Mouse (Mus musculus): ENCODE measurements around the gene Ilf3. TPM values are rescaled to one million over a fixed set of nuclear protein-coding genes. Genes with fewer than 3 reads are reported as not detected.

The Ilf3 gene
- polyA plus RNA-seq, 1 experiment: 157 TPM

- peak overlapping the region; percentile 90 for H3K27ac ChIP-seq (ENCODE audit: control insufficient read depth, insufficient read depth, low read length)
- peaks cover 64% of the 10 kb centered on the region for H3K4me1 ChIP-seq (replicated peaks; ENCODE audit: control insufficient read depth, insufficient read depth, low read length)
- TF ChIP-seq POLR2A (IDR thresholded peaks at IDR 0.05; ENCODE audit: control insufficient read depth, extremely low read depth, insufficient read depth, low read length, poor library complexity) (no peak), CTCF (IDR thresholded peaks at IDR 0.05; ENCODE audit: borderline replicate concordance, control insufficient read depth, extremely low read depth, insufficient read depth, low read length, poor library complexity) (no peak)
- no peaks in the 10 kb centered on the region for H3K27me3 ChIP-seq (ENCODE audit: control insufficient read depth, insufficient read depth, low read length)
- DNase-seq: peak; percentile 78
- WGBS: 6% methylated on average over 7 of the region's 7 CpGs
- no peaks in the 10 kb centered on the region for H3K36me3 ChIP-seq (ENCODE audit: control insufficient read depth, insufficient read depth, low read length)
- no peak overlapping the region for H3K4me3 ChIP-seq (ENCODE audit: control insufficient read depth, insufficient read depth, low read length)
These were observed 68.3 kb downstream of the Ilf3 start for GRCm38 (mm10) chr9:21435777-21436635.

DNA sequence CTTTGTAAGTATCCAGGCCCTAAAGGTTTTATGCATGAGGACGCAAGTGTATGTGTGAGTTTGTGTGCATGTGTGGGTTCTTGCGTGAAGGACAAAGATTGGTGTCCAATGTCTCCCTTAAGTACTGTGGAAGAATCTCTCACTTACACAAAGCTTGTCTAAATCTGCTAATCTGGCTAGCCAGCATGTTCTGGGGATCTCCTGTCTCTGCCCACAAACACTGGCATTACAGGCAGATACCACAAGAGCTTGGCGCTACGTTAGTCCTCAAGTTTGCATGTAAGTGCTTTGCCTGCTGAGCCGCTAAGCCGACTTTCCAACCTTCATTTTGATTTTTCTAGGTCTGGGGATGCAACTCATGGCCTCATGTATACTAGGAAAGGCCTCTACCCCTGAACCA, 69.9 kb downstream of the Ilf3 start:
- no peaks in the 10 kb centered on the region for H3K36me3 ChIP-seq (ENCODE audit: control insufficient read depth, insufficient read depth, low read length)
- H3K27me3 ChIP-seq (ENCODE audit: control insufficient read depth, insufficient read depth, low read length): no peaks in the 10 kb centered on the region
- no peak for DNase-seq
- peaks cover 61% of the 10 kb centered on the region for H3K4me1 ChIP-seq (replicated peaks; ENCODE audit: control insufficient read depth, insufficient read depth, low read length)
- H3K4me3 ChIP-seq (ENCODE audit: control insufficient read depth, insufficient read depth, low read length): no peak overlapping the region
- TF ChIP-seq POLR2A (IDR thresholded peaks at IDR 0.05; ENCODE audit: control insufficient read depth, extremely low read depth, insufficient read depth, low read length, poor library complexity) (no peak), CTCF (IDR thresholded peaks at IDR 0.05; ENCODE audit: borderline replicate concordance, control insufficient read depth, extremely low read depth, insufficient read depth, low read length, poor library complexity) (no peak)
- 96% methylated on average over 6 of the region's 6 CpGs for WGBS
- H3K27ac ChIP-seq (ENCODE audit: control insufficient read depth, insufficient read depth, low read length): 0 out of 2 replicates have a peak overlapping the region, but pooled peaks have one; percentile 2

- DNase-seq: no peak
- H3K36me3 ChIP-seq (ENCODE audit: control insufficient read depth, insufficient read depth, low read length): no peaks in the 10 kb centered on the region
- H3K4me3 ChIP-seq (ENCODE audit: control insufficient read depth, insufficient read depth, low read length): no peak overlapping the region
- H3K27ac ChIP-seq (ENCODE audit: control insufficient read depth, insufficient read depth, low read length): no peak overlapping the region
- TF ChIP-seq POLR2A (IDR thresholded peaks at IDR 0.05; ENCODE audit: control insufficient read depth, extremely low read depth, insufficient read depth, low read length, poor library complexity): no peak
- 48% methylated on average over 3 of the region's 3 CpGs for WGBS
- H3K4me1 ChIP-seq (replicated peaks; ENCODE audit: control insufficient read depth, insufficient read depth, low read length): peaks cover 59% of the 10 kb centered on the region
- H3K27me3 ChIP-seq (ENCODE audit: control insufficient read depth, insufficient read depth, low read length): no peaks in the 10 kb centered on the region
These were observed 70.5 kb downstream of the Ilf3 start for GRCm38 (mm10) chr9:21438219-21438618.

- DNase-seq: no peak
- WGBS: 92% methylated on average over 3 of the region's 3 CpGs
- H3K36me3 ChIP-seq (ENCODE audit: control insufficient read depth, insufficient read depth, low read length): no peaks in the 10 kb centered on the region
- no peak overlapping the region for H3K4me3 ChIP-seq (ENCODE audit: control insufficient read depth, insufficient read depth, low read length)
- H3K4me1 ChIP-seq (replicated peaks; ENCODE audit: control insufficient read depth, insufficient read depth, low read length): peaks cover 52% of the 10 kb centered on the region
- no peak overlapping the region for H3K27ac ChIP-seq (ENCODE audit: control insufficient read depth, insufficient read depth, low read length)
- no peaks in the 10 kb centered on the region for H3K27me3 ChIP-seq (ENCODE audit: control insufficient read depth, insufficient read depth, low read length)
- no peak for TF ChIP-seq POLR2A (IDR thresholded peaks at IDR 0.05; ENCODE audit: control insufficient read depth, extremely low read depth, insufficient read depth, low read length, poor library complexity)
These were observed 71.8 kb downstream of the Ilf3 start for GRCm38 (mm10) chr9:21439456-21439855.

GRCm38 (mm10) chr9:21439914-21440313, 72.2 kb downstream of the Ilf3 start:
- no peak overlapping the region for H3K4me3 ChIP-seq (ENCODE audit: control insufficient read depth, insufficient read depth, low read length)
- H3K27ac ChIP-seq (ENCODE audit: control insufficient read depth, insufficient read depth, low read length): no peak overlapping the region
- WGBS: 96% methylated on average over 2 of the region's 2 CpGs
- no peaks in the 10 kb centered on the region for H3K27me3 ChIP-seq (ENCODE audit: control insufficient read depth, insufficient read depth, low read length)
- no peak for DNase-seq
- peaks cover under 1% of the 10 kb centered on the region; the same call in 1 of the 2 replicates for H3K36me3 ChIP-seq (ENCODE audit: control insufficient read depth, insufficient read depth, low read length)
- no peak for TF ChIP-seq CTCF (IDR thresholded peaks at IDR 0.05; ENCODE audit: borderline replicate concordance, control insufficient read depth, extremely low read depth, insufficient read depth, low read length, poor library complexity)
- TF ChIP-seq POLR2A (IDR thresholded peaks at IDR 0.05; ENCODE audit: control insufficient read depth, extremely low read depth, insufficient read depth, low read length, poor library complexity): no peak
- H3K4me1 ChIP-seq (replicated peaks; ENCODE audit: control insufficient read depth, insufficient read depth, low read length): peaks cover 52% of the 10 kb centered on the region

DNA sequence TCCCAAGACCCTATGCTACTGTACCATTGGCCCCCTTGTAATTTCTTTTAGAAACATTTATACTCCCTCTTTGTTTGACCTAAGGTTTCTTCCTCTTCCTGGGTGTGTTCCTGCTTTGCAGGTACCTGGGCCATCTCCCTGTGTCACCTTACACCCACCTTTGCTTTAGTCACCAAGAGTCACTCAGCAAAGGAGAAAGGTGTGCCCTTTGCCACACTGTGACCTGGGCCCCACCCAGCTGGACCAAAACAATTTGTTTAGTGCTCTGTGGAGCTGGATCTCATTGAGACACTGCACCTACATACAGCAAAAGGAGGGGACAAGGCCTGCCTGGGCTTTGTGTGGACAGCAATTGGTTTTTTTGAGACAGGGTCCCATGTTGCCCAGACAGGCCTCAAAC, 72.7 kb downstream of the Ilf3 start:
- TF ChIP-seq POLR2A (IDR thresholded peaks at IDR 0.05; ENCODE audit: control insufficient read depth, extremely low read depth, insufficient read depth, low read length, poor library complexity): no peak
- no peak for TF ChIP-seq CTCF (IDR thresholded peaks at IDR 0.05; ENCODE audit: borderline replicate concordance, control insufficient read depth, extremely low read depth, insufficient read depth, low read length, poor library complexity)
- DNase-seq: no peak
- H3K4me1 ChIP-seq (replicated peaks; ENCODE audit: control insufficient read depth, insufficient read depth, low read length): peaks cover 49% of the 10 kb centered on the region
- H3K36me3 ChIP-seq (ENCODE audit: control insufficient read depth, insufficient read depth, low read length): peaks cover 5% of the 10 kb centered on the region
- no peak overlapping the region for H3K4me3 ChIP-seq (ENCODE audit: control insufficient read depth, insufficient read depth, low read length)
- H3K27me3 ChIP-seq (ENCODE audit: control insufficient read depth, insufficient read depth, low read length): no peaks in the 10 kb centered on the region
- H3K27ac ChIP-seq (ENCODE audit: control insufficient read depth, insufficient read depth, low read length): no peak overlapping the region

DNA sequence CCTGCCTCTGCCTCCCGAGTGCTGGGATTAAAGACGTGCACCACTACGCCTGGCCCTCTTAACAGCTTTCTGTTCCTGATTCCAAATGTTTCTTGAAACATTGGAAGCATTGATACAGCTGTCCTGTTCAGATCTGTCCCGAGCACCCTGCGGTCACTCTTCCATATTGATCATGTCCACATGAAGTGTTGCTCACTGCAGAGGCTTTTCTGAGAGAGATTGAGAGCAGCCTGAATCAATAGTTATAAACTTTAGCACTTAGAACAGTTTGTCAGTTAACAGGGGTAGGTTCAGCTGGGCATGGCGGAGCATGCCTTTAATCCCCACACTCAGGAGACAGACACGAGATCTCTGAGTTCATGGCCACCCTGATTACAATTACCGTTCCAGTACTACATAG, 76.2 kb downstream of the Ilf3 start:
- peaks cover 47% of the 10 kb centered on the region for H3K4me1 ChIP-seq (replicated peaks; ENCODE audit: control insufficient read depth, insufficient read depth, low read length)
- TF ChIP-seq POLR2A (IDR thresholded peaks at IDR 0.05; ENCODE audit: control insufficient read depth, extremely low read depth, insufficient read depth, low read length, poor library complexity) (no peak), CTCF (IDR thresholded peaks at IDR 0.05; ENCODE audit: borderline replicate concordance, control insufficient read depth, extremely low read depth, insufficient read depth, low read length, poor library complexity) (no peak)
- no peak overlapping the region for H3K4me3 ChIP-seq (ENCODE audit: control insufficient read depth, insufficient read depth, low read length)
- DNase-seq: no peak
- WGBS: 95% methylated on average over 8 of the region's 8 CpGs
- no peak overlapping the region for H3K27ac ChIP-seq (ENCODE audit: control insufficient read depth, insufficient read depth, low read length)
- H3K27me3 ChIP-seq (ENCODE audit: control insufficient read depth, insufficient read depth, low read length): no peaks in the 10 kb centered on the region
- H3K36me3 ChIP-seq (ENCODE audit: control insufficient read depth, insufficient read depth, low read length): peaks cover 7% of the 10 kb centered on the region

Data from thymus, adult 2 months (tissue).